Mouse (Mus musculus) olfactory bulb, adult 2 months (tissue): ENCODE measurements at regions not wholly inside any gene's neighbourhood (a gene's known extent, or its start where the extent isn't known, plus 50 kb on each side); places are given as distances from the start of the nearest gene placed in this dataset.
"Not testable (repeated sequence)": the region's sequence is repeated elsewhere in the genome, so short reads cannot be mapped to it uniquely, and the experiment has no call there.

Source experiments
- H3K27ac ChIP-seq: fragments of 200-500 bp; 2 replicates; pipeline ENCODE4 v1.5.1; 2012; ENCODE audit warnings: low read depth, low read length; ENCODE audit not compliant: insufficient read depth
- H3K4me1 ChIP-seq: fragments of 200-500 bp; 2 replicates; pipeline ENCODE4 v1.6.1; 2012; ENCODE audit warnings: low read length; ENCODE audit not compliant: control insufficient read depth, insufficient read depth
- H3K4me3 ChIP-seq: fragments of 200-500 bp; 2 replicates; pipeline ENCODE4 v1.5.1; 2012; ENCODE audit warnings: mild to moderate bottlenecking, low read depth, low read length, moderate library complexity; ENCODE audit not compliant: insufficient read depth
- CTCF ChIP-seq: fragments of 200-500 bp; IDR thresholded peaks from 2 replicates; pipeline ENCODE4 v1.5.1; 2012; ENCODE audit warnings: low read depth, mild to moderate bottlenecking, low read length, moderate library complexity; ENCODE audit not compliant: insufficient read depth
- POLR2A ChIP-seq: fragments of 200-500 bp; IDR thresholded peaks from 2 replicates; pipeline ENCODE4 v1.6.1; 2012; ENCODE audit warnings: mild to moderate bottlenecking, low read depth, low read length, moderate library complexity; ENCODE audit not compliant: insufficient read depth
- WGBS: fragments of 180-500 bp; shearing (Covaris S2); methylation state at CpG from one replicate; pipeline ENCODE4 v1.1.7; 2018; 5-methylcytosine and 5-hydroxymethylcytosine counted together

- Histone ChIP-seq H3K4me1 (no peaks in the 10 kb centered on the region), H3K4me3 (no peak overlapping the region), H3K27ac (no peak overlapping the region)
- 62% methylated on average over 2 of the region's 2 CpGs for WGBS
- no peak for TF ChIP-seq CTCF
- no peak for TF ChIP-seq POLR2A
These were observed 224.8 kb upstream of the Irx4 start for GRCm38 (mm10) chr13:73035336-73035940.

- WGBS = 92% methylated on average over 5 of the region's 5 CpGs
- Histone ChIP-seq H3K4me3 (no peak overlapping the region), H3K4me1 (peaks cover 4% of the 10 kb centered on the region; the same call in 1 of the 2 replicates), H3K27ac (no peak overlapping the region)
- no peak for TF ChIP-seq CTCF
- no peak for TF ChIP-seq POLR2A
These were observed 220.5 kb upstream of the Irx4 start for GRCm38 (mm10) chr13:73039731-73040130.

- TF ChIP-seq CTCF (no peak), POLR2A (no peak)
- H3K27ac ChIP-seq = no peak overlapping the region
- 25% methylated on average over 14 of the region's 14 CpGs for WGBS
- H3K4me1 ChIP-seq = peaks cover 4% of the 10 kb centered on the region; the same call in 1 of the 2 replicates
- no peak overlapping the region for H3K4me3 ChIP-seq
These were observed 218.8 kb upstream of the Irx4 start for GRCm38 (mm10) chr13:73041233-73042040.

GRCm38 (mm10) chr13:73069840-73070530 is 190.3 kb upstream of the Irx4 start:
- Histone ChIP-seq H3K4me3 (no peak overlapping the region), H3K4me1 (no peaks in the 10 kb centered on the region), H3K27ac (no peak overlapping the region)
- WGBS = 35% methylated on average over 13 of the region's 13 CpGs
- no peak for TF ChIP-seq POLR2A
- TF ChIP-seq CTCF = no peak

DNA sequence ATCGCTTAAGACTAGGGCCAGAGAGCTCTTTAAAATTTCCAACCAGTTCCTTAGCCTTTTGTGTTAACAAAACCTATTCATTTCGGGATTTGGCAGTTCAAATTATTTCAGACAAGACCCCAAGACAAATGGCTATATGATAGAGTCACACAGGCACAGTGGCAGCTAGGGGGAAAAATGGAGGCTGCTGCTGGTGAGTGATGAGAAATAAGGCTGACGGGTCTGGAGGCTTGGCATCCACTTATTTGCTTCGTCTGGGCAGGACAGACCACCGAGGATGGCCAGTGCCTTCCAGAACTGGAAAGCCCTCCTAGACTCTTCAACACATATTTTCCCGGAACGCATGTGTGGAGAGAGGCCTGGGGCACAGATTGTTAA is 189.8 kb upstream of the Irx4 start:
- no peak overlapping the region for H3K27ac ChIP-seq
- H3K4me3 ChIP-seq = no peak overlapping the region
- H3K4me1 ChIP-seq = no peaks in the 10 kb centered on the region
- WGBS = 49% methylated on average over 7 of the region's 7 CpGs
- TF ChIP-seq CTCF = no peak

- Histone ChIP-seq H3K4me3 (no peak overlapping the region), H3K27ac (no peak overlapping the region), H3K4me1 (no peaks in the 10 kb centered on the region)
- WGBS = 63% methylated on average over 8 of the region's 8 CpGs
- no peak for TF ChIP-seq POLR2A
- TF ChIP-seq CTCF = no peak
These were observed 189.2 kb upstream of the Irx4 start for GRCm38 (mm10) chr13:73071032-73071431.

DNA sequence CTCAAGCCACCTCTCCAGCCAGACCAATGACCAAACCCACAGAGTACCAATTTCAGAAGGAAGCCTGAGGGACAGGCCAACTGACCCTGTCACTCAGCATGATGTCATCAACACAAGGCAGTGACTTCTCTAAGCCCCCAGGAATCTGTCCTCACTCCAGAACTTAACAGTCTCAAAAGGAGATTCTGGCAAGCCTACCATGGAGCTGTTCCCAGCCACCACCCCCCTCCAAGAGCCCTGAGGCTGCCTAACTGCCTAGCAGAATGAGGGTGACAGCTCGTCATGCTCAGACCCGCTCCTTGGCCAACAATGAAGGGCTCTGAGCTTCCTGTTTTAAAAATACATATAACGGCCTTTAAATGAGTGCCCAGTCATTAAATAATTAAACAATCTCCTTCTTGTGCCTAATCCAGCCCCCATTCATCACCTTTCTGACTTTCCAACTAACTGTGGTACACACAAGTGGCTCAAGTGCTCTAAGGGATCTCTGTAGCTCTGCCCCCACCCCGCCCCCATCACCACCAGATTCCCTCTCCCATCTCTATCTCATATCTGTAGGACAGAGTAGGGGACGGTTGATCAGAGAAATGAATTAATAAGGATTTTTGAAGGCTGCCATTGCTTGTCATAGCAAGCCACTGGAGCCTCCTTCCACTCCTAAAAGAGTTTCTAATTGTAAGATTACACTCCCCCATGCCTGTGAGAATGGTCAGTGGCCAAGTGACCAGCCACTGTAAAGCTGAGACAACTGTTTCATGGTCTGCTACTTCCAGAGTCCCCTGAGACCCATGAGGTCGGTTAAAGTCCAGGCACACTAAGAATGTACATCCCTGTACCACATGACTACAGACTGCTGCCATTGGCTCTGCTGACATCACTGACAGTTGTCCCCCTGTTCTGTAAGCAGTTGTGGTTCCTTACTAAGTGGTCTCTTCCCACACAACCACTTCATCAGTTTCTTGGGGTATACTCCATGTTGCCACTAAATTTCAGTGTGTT is 188.1 kb upstream of the Irx4 start:
- 62% methylated on average over 6 of the region's 6 CpGs for WGBS
- TF ChIP-seq POLR2A (no peak), CTCF (no peak)
- H3K4me1 ChIP-seq = no peaks in the 10 kb centered on the region
- no peak overlapping the region for H3K4me3 ChIP-seq
- no peak overlapping the region for H3K27ac ChIP-seq

DNA sequence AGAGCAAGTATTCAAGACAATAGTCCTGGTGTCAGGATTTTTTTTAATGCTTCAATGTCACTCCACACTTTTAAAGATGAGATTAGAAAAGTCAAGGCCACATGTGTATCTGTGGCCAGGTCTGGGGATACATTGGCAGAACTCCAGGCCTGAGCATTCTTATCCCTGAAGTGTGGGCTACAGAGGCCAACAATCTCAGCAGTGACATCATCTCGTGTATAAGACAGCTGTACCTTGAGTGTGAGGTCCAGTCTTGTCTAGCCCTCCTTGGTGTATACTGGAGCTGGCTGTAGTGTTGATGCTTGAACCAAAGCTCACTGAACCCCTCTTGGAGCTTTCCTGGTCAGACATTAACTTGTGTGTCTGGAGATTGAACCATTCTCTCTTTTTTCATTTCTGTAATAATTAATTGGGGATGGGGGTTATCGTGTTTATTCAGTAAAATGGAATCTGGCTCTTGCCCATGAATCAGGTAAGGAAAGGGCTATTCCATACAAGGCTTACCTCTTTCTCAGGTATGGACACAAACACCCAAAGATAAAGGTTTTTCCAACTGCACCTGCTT is 182.3 kb upstream of the Irx4 start:
- Histone ChIP-seq H3K4me1 (no peaks in the 10 kb centered on the region), H3K4me3 (no peak overlapping the region), H3K27ac (no peak overlapping the region)
- WGBS = 79% methylated on average over 2 of the region's 2 CpGs
- TF ChIP-seq CTCF (no peak), POLR2A (no peak)

DNA sequence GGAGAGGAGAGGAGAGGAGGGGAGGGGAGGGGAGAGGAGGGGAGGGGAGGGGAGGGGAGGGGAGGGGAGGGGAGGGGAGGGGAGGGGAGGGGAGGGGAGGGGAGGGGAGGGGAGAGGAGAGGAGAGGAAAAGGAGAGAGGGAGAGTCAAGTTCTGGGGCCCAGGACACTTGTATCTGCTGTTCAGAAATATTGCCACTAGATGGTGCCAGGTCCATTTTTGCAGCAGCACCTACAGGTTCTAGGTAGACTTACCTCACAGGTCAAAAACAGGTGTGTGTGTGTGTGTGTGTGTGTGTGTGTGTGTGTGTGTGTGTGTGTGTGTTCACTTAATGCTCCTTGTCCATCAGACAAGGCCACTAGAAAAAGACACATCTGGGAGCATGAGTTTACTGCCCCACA is 172.5 kb upstream of the Irx4 start:
- H3K27ac ChIP-seq, H3K4me1 ChIP-seq, H3K4me3 ChIP-seq: not testable (repeated sequence)
